Mouse (Mus musculus): ENCODE measurements at regions not wholly inside any gene's neighbourhood (a gene's known extent, or its start where the extent isn't known, plus 50 kb on each side); places are given as distances from the start of the nearest gene placed in this dataset.

- in situ Hi-C loops (cut with MboI): no loop called here
Measured at GRCm38 (mm10) chr14:25371661-25372060, 87.3 kb upstream of the Zmiz1 start.

DNA sequence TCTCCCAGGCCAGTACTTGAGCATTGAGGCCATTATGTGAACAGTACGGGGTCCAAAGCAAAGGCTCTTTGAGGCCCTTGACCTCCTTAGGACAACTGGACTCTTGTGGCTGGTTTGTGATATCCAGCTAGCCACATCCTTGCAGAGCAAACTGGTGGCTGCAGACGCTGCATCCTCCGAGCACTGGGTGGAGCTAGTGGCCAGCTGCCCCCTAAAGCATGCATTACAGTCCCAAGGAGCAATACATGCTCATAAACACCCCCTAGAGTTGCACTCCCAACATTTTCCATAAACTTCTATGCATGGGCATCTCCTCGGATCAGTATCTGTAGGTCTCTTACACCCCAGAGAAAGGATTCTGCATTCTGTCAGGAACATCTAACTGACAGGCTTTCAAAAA is 86.4 kb upstream of the Zmiz1 start:
- in situ Hi-C loops (cut with MboI): no loop called here

DNA sequence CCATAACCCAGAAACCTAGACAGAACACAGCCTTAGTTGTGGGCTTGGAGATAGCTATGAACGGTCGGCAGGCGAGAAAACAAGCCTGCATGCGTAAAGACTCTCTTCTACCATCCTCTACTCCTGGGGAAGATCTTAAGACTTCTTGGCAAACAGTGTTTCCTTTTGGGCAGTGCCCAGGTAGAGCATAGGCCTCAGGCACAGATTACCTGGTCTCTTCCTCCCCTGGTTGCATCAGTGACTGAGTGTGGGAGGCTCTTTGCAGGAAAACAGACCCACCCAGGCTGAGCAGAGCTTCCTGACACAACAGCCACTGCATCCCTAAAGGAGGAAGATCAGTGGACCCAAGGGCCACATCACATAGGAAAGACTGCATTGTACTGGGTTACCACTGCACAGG is 85.8 kb upstream of the Zmiz1 start:
- in situ Hi-C loops (cut with MboI): no loop called here

DNA sequence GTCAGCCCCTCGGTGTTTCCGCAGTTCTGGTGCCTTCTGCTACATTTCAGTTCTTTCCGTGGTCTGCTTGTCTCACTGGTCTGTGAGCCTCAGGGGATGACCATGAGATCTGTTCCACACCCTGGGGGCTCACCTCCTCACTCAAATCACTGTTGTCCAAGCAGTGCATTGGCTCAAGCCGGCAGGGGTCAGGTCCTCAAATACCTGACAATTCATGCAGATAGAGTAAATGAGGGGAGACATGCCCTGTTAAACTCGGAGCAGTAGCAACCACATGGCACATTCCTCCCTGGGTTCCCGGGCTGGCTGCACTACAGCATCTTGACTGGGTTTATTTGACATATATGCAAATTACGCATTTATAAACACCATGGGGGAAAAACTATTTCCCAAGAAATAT is 84.0 kb upstream of the Zmiz1 start:
- in situ Hi-C loops (cut with MboI): no loop called here

GRCm38 (mm10) chr14:25377091-25377490 is 81.9 kb upstream of the Zmiz1 start:
- in situ Hi-C loops (cut with MboI): no loop called here

- in situ Hi-C loops (cut with MboI): no loop called here
Measured at GRCm38 (mm10) chr14:25377554-25377899, 81.5 kb upstream of the Zmiz1 start.

- in situ Hi-C loops (cut with MboI): no loop called here
Measured at GRCm38 (mm10) chr14:25377900-25378716, 80.9 kb upstream of the Zmiz1 start.

GRCm38 (mm10) chr14:25378717-25379224 is 80.2 kb upstream of the Zmiz1 start:
- in situ Hi-C loops (cut with MboI): no loop called here

DNA sequence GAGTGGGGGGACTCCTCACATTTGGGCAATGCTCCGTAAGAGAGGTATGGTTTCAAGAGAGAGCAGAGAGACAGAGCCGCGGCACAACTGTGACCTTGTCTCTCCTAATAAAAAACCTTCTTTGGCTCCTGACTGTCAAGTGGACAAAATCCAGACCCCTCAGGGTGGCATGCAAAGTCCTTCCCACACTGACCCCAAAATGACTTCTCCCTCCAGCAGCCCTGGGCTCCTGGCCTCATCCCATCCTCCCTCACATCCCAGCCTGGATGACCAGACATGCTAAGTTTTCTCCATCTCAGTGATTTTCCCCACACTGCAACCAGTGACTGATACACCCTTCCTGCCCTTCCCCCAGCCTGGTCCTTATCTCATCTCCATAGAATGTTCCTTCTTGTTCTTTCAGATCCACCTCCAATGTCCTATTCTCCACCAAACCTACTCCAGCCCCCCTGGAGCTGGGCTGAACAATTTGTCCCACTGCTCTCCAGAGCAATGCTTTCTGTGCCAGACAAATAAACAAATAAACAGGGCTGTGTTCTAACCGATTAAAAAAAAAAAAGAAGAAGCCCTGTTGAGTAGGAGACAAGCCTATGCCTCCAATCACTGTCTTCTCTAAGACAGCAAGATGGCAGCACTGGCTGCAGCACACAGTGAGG is 75.7 kb upstream of the Zmiz1 start:
- in situ Hi-C loops (cut with MboI): no loop called here

- in situ Hi-C loops (cut with MboI): no loop called here
Measured at GRCm38 (mm10) chr14:25385644-25386043, 73.3 kb upstream of the Zmiz1 start.

DNA sequence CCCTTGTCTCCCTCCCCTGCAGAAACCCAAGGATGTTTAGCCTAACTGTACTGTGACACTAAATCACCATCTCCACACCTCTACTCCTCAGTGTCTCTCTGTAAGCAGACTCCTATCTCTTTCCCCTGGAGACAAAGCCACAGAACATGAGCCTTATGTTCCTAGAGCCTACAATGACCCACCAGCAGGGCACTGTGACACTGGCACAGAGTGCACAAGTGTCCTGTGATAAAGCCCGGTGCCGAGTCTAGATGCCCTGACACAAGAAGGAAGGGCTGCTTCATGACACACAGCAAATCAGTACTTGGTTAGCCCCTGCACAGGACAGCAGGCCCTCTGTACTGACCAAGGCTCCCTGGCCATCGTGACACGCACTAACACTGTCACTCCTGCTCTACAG is 71.2 kb upstream of the Zmiz1 start:
- in situ Hi-C loops (cut with MboI): no loop called here

- in situ Hi-C loops (cut with MboI): no loop called here
Measured at GRCm38 (mm10) chr14:25389314-25389713, 69.7 kb upstream of the Zmiz1 start.

GRCm38 (mm10) chr14:25392412-25392811 is 66.6 kb upstream of the Zmiz1 start:
- in situ Hi-C loops (cut with MboI): no loop called here

- in situ Hi-C loops (cut with MboI): no loop called here
Measured at GRCm38 (mm10) chr14:25392940-25393339, 66.0 kb upstream of the Zmiz1 start.

DNA sequence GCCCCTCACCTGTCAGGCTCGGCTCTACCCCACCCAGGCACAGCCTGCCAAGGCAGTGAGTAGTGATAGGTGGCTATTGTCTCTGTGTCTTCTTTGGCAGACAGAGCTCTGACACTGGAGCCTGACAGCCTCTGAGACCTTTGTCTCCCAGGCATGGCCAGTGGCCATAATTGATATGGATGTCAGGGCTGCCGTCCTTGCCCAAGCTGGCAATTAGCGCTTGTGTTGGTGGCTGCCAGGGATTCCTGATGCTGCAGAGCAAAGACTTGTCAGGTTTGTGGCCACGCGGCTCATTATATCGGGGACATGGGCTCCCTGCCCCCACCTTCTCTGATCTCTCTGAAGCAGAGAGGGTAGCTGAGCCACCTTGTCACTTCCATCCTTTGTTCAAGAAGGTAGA is 64.1 kb upstream of the Zmiz1 start:
- in situ Hi-C loops (cut with MboI): no loop called here

DNA sequence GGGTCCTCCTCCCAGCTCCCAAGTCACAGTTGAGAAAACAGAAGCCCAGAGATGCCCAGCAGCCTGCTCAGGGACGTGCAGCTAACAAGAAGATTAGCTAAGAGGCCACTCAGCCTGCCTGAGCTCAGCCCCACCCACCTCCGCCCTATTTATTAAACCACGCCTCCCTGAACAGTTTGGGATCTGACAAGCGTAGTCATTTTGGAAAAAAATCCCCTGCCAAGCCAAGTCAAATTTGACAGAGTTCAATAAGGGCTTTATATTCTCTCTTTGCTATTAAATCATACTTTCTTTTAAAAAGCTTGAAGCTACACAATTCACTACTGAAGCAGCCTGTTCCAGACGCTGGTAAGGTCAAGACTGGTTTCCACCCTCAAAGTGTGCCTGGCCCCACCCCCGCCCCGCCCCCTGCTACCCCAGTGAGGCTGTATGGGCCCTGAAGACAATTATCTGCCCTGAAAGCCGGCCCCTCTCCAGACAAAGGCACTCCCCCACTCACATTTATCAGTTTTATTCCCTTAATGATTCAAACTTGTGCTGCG is 61.9 kb upstream of the Zmiz1 start:
- in situ Hi-C loops (cut with MboI): no loop called here

DNA sequence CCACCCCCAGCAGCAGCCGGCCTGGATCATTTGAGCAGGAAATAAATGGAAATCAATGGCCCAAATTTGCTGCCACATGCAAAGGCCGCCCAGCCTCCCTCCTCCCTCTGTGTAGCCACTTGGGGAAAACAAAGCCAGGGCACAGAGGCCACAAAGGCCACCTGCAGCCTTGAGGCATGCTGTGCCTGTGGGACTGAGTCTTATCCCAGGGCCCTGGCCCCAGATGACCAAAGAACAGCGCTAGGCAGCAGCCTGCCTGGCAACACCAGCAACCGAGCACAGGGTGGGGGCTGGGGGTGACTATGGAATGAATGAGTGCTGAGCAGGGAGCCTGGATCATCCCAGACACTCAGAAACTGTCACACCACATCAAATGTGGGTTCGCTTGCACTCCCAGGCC is 61.2 kb upstream of the Zmiz1 start:
- in situ Hi-C loops (cut with MboI): no loop called here

DNA sequence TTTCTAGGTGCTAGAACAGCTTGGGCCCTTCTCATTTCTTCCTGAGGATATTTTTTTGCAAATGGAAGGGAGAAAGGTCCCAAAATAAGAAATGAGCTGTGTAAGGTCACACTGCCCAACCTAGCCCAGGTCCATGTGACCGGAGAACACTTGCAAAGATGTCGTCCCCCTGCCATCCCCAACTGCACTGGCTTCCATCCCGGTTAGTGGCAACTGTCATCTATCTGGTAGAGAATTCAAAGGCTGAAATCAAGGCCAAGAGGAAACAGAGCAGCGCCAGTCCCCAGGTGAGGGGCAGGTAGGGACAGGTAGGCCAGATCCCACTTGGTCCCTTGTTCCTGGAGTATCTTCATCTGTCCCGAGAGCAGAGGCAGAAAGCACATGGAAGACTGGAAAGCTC is 60.2 kb upstream of the Zmiz1 start:
- in situ Hi-C loops (cut with MboI): no loop called here

DNA sequence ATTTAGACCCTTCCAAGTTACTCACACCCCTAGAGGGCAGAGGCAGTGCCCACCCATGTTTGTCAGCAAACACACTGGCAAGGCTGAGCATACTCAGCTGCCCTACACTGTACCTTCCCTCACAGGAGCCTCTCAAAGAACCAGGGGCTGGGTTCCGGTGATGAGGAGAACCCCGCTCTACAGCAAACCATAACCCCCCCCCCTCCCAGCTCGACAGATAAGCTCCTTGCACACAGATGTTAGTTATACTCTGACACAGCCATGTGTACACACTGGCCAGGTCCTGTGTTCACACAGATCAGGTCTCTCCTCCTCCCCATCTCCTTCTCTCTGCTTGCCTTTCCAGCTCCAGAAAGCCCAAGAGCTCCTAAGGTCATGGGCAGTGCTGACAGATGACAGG is 59.7 kb upstream of the Zmiz1 start:
- in situ Hi-C loops (cut with MboI): no loop called here

- in situ Hi-C loops (cut with MboI): no loop called here
Measured at GRCm38 (mm10) chr14:25401104-25401963, 57.7 kb upstream of the Zmiz1 start.

DNA sequence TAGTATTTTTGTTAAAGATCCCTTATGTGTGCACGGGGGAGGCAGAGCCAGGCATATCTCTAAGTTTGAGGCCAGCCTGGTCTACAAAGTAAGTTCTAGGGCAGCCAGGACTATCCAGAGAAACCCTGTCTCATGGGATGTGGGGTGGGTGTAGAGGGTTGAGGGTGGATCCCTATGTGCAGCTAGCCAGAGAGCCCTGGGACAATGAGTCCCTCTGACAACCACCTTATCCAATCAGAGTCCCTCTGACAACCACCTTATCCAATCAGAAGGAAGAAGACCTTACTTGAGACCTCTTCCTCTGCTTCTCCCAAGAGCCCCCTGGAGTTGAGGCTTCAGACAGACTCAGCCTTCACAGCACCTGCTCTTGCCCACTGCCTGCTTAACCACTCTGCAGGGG is 56.6 kb upstream of the Zmiz1 start:
- in situ Hi-C loops (cut with MboI): no loop called here

DNA sequence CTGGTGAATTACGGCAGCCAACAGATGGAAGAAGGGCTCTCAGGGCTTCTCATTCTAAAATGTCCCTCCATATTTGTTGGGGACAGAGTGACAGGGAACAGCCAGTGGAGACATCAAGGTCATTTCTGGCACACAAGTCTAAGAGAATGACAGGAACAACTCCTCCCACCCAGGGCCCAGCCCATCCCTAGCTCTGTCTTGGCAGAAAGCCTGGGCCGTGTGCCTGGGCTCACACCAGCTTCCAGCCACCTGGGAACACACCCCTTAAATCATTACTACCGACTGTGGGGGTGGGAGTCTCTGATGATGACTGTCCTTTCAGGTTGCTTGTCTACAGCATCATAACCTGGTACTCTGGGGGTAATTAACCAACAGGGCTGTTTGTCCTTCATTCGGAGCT is 53.8 kb upstream of the Zmiz1 start:
- in situ Hi-C loops (cut with MboI): no loop called here

Data from mature B cell (primary cell).